Mouse (Mus musculus): ENCODE data around the gene Ppfia4. TPM values are rescaled to one million over a fixed set of nuclear protein-coding genes. Genes with fewer than 3 reads are reported as not detected.

Gene Ppfia4
- polyA plus RNA-seq, 1 experiment from 2014 or later: 2.0 TPM

DNA sequence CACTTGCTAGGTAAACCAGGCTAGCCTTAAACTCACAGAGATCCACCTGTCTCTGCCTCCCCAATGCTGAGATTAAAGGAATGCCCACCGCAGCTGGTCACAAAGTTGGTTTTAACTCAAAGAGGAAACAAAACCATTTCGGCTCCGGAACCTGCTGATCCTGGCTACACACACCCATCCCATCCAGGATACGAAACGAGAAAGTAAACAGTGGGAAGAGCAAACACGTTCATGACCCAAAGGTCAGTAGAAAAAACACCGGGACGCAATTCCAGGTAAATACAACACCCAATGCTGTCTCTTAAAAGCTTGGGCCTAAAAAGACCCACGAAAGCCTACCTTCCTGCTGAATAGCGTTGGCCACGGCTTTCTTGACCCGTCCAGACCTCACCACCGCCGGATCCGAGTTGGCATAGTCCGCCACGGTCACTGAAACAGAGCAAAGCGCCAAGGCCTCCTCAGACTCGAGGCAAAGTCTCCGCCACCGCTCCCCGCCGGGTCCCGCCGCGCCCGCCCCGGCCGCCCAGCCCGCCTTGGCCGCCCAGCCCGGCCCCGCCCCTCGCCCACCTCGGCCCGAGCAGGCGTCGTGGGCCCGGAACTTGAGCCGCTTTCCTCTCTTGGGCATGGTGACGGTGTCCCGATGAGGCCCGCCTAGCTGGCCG is 28.6 kb upstream of the Ppfia4 start:
- peaks cover 15% of the 10 kb centered on the region for H3K4me1 ChIP-seq (ENCODE audit: control insufficient read depth, low read depth, low read length)
- WGBS (ENCODE audit: insufficient replicate concordance): 0% methylated on average over 44 of the region's 44 CpGs
- H3K4me3 ChIP-seq (ENCODE audit: low read depth, low read length): peak overlapping the region; percentile 71
- H3K9ac ChIP-seq (ENCODE audit: low read depth, low read length): peak overlapping the region; percentile 83
- no peaks in the 10 kb centered on the region for H3K27me3 ChIP-seq (ENCODE audit: control insufficient read depth, insufficient read depth, low read depth, low read length)
- H3K9me3 ChIP-seq (replicated peaks; ENCODE audit: control insufficient read depth, low read length): no peaks in the 10 kb centered on the region
- peaks cover 15% of the 10 kb centered on the region for H3K36me3 ChIP-seq (ENCODE audit: control insufficient read depth, insufficient read depth)
- ATAC-seq (ENCODE audit: low read depth): peak; percentile 82
- peak overlapping the region; percentile 83 for H3K4me2 ChIP-seq (ENCODE audit: low read depth, low read length)
- peak overlapping the region; percentile 95 for H3K27ac ChIP-seq (ENCODE audit: low read length)

DNA sequence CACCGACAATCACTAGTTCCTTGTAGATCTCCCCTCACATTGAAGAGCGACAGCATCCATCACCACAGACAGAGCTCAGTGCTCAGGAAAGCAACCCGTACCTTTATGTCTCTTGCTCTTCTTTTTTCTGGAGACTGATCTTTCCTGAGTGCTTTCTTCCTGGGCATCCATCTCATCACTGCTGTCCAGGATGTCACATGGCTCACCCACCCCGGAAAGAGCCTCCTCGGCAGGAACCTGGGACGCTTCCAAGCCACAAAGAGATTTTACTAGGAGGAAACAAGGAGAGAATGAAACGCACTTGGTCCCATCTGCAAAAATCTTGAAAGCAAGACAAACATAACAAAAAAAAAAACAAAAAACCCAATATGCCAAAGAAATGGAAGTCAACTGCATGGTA is 27.9 kb upstream of the Ppfia4 start:
- H3K4me1 ChIP-seq (ENCODE audit: control insufficient read depth, low read depth, low read length): peaks cover 15% of the 10 kb centered on the region
- peak overlapping the region; percentile 83 for H3K9ac ChIP-seq (ENCODE audit: low read depth, low read length)
- ATAC-seq (ENCODE audit: low read depth): no peak
- peak overlapping the region; percentile 71 for H3K4me3 ChIP-seq (ENCODE audit: low read depth, low read length)
- no peaks in the 10 kb centered on the region for H3K27me3 ChIP-seq (ENCODE audit: control insufficient read depth, insufficient read depth, low read depth, low read length)
- H3K27ac ChIP-seq (ENCODE audit: low read length): peak overlapping the region; percentile 95
- H3K4me2 ChIP-seq (ENCODE audit: low read depth, low read length): peak overlapping the region; percentile 83
- H3K36me3 ChIP-seq (ENCODE audit: control insufficient read depth, insufficient read depth): peaks cover 22% of the 10 kb centered on the region
- H3K9me3 ChIP-seq (replicated peaks; ENCODE audit: control insufficient read depth, low read length): no peaks in the 10 kb centered on the region
- WGBS (ENCODE audit: insufficient replicate concordance): 50% methylated on average over 7 of the region's 7 CpGs

DNA sequence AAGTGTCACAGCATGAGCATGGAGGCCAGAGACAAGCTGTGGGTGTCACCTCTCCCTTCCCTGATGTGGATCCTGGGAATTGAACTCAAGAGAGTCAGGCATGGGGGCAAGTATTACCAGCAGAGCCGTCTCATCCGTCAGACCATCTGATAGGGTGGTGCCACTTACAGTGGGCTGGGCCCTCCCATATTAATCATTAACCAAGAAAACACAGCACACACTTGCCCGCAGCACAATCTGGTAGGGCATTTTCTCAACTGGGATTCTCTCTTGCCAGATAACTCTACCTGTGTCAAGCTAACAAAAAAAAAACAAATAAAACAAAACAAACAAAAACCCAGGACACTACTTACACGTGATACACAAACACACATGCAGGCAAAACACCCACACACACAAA is 24.7 kb upstream of the Ppfia4 start:
- ATAC-seq (ENCODE audit: low read depth): no peak
- Histone ChIP-seq H3K9me3 (replicated peaks; ENCODE audit: control insufficient read depth, low read length) (no peaks in the 10 kb centered on the region), H3K9ac (ENCODE audit: low read depth, low read length) (no peak overlapping the region), H3K27me3 (ENCODE audit: control insufficient read depth, insufficient read depth, low read depth, low read length) (no peaks in the 10 kb centered on the region), H3K36me3 (ENCODE audit: control insufficient read depth, insufficient read depth) (peaks cover 47% of the 10 kb centered on the region), H3K4me2 (ENCODE audit: low read depth, low read length) (no peak overlapping the region), H3K27ac (ENCODE audit: low read length) (peak overlapping the region; percentile 45; the same call in 1 of the 2 replicates), H3K4me3 (ENCODE audit: low read depth, low read length) (no peak overlapping the region), H3K4me1 (ENCODE audit: control insufficient read depth, low read depth, low read length) (peaks cover 14% of the 10 kb centered on the region)
- WGBS (ENCODE audit: insufficient replicate concordance): 62% methylated on average over 4 of the region's 4 CpGs

DNA sequence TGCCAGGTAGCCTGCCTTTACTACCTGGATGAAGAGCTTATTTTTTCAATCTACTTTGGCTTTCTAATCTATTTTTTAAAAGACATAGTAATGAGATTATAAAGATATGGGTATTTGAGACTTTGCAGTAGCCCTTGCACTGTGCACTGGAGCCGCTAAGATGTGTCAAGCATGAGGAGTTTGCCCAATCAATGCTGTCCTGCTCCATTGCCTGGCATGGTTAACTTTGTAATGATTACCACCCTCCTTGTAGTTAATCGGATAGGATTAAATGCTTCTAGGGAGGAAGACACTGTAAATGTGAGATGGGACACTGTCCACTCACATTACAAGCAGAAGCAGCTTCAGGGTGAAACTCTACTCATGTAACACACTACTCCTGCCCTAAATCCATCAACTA is 20.6 kb upstream of the Ppfia4 start:
- Histone ChIP-seq H3K27me3 (ENCODE audit: control insufficient read depth, insufficient read depth, low read depth, low read length) (no peaks in the 10 kb centered on the region), H3K4me2 (ENCODE audit: low read depth, low read length) (no peak overlapping the region), H3K9me3 (replicated peaks; ENCODE audit: control insufficient read depth, low read length) (no peaks in the 10 kb centered on the region), H3K9ac (ENCODE audit: low read depth, low read length) (no peak overlapping the region), H3K27ac (ENCODE audit: low read length) (no peak overlapping the region), H3K36me3 (ENCODE audit: control insufficient read depth, insufficient read depth) (peaks cover 68% of the 10 kb centered on the region), H3K4me3 (ENCODE audit: low read depth, low read length) (no peak overlapping the region), H3K4me1 (ENCODE audit: control insufficient read depth, low read depth, low read length) (peaks cover 4% of the 10 kb centered on the region)
- no peak for ATAC-seq (ENCODE audit: low read depth)
- 73% methylated on average over 2 of the region's 2 CpGs for WGBS (ENCODE audit: insufficient replicate concordance)

- Histone ChIP-seq H3K36me3 (ENCODE audit: control insufficient read depth, insufficient read depth) (peaks cover 45% of the 10 kb centered on the region), H3K27ac (ENCODE audit: low read length) (no peak overlapping the region), H3K4me1 (ENCODE audit: control insufficient read depth, low read depth, low read length) (peaks cover 8% of the 10 kb centered on the region), H3K4me3 (ENCODE audit: low read depth, low read length) (no peak overlapping the region), H3K4me2 (ENCODE audit: low read depth, low read length) (no peak overlapping the region), H3K27me3 (ENCODE audit: control insufficient read depth, insufficient read depth, low read depth, low read length) (peaks cover 4% of the 10 kb centered on the region; the same call in 1 of the 2 replicates), H3K9ac (ENCODE audit: low read depth, low read length) (no peak overlapping the region), H3K9me3 (replicated peaks; ENCODE audit: control insufficient read depth, low read length) (no peaks in the 10 kb centered on the region)
- no peak for ATAC-seq (ENCODE audit: low read depth)
- WGBS (ENCODE audit: insufficient replicate concordance): 85% methylated on average over 9 of the region's 9 CpGs
Observed at GRCm38 (mm10) chr1:134347791-134348190, 15.1 kb upstream of the Ppfia4 start.

DNA sequence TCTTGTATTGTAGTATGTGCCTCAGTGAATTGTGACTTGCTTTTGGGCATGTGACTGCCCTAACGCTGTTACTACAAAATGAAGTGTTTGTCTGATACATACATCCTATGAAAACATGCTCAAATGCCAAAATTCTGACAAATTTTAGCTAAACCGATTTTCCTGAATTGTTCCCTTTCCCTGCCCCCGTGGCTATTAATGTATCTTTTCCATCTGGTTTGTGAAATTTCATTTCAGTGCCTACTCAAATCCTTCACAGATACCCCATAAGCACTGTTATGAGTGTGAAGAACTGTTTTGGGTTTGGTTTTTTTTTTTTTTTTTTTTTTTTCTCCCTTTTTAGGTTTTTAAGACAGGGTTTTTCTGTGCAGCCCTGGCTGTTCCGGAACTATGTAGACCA is 12.3 kb upstream of the Ppfia4 start:
- ATAC-seq (ENCODE audit: low read depth): no peak
- H3K4me1 ChIP-seq (ENCODE audit: control insufficient read depth, low read depth, low read length): peaks cover 8% of the 10 kb centered on the region
- H3K27me3 ChIP-seq (ENCODE audit: control insufficient read depth, insufficient read depth, low read depth, low read length): peaks cover 4% of the 10 kb centered on the region; the same call in 1 of the 2 replicates
- H3K4me3 ChIP-seq (ENCODE audit: low read depth, low read length): no peak overlapping the region
- 75% methylated on average over 4 of the region's 4 CpGs for WGBS (ENCODE audit: insufficient replicate concordance)
- no peaks in the 10 kb centered on the region for H3K9me3 ChIP-seq (replicated peaks; ENCODE audit: control insufficient read depth, low read length)
- H3K9ac ChIP-seq (ENCODE audit: low read depth, low read length): no peak overlapping the region
- H3K36me3 ChIP-seq (ENCODE audit: control insufficient read depth, insufficient read depth): peaks cover 19% of the 10 kb centered on the region
- H3K27ac ChIP-seq (ENCODE audit: low read length): no peak overlapping the region
- peak overlapping the region; percentile 61 for H3K4me2 ChIP-seq (ENCODE audit: low read depth, low read length)

- WGBS (ENCODE audit: insufficient replicate concordance): 4% methylated on average over 53 of the region's 54 CpGs
- peaks cover 4% of the 10 kb centered on the region; the same call in 1 of the 2 replicates for H3K27me3 ChIP-seq (ENCODE audit: control insufficient read depth, insufficient read depth, low read depth, low read length)
- peak overlapping the region; percentile 37 for H3K4me3 ChIP-seq (ENCODE audit: low read depth, low read length)
- no peak overlapping the region for H3K27ac ChIP-seq (ENCODE audit: low read length)
- peak; percentile 93 for ATAC-seq (ENCODE audit: low read depth)
- peaks cover 8% of the 10 kb centered on the region for H3K4me1 ChIP-seq (ENCODE audit: control insufficient read depth, low read depth, low read length)
- no peaks in the 10 kb centered on the region for H3K9me3 ChIP-seq (replicated peaks; ENCODE audit: control insufficient read depth, low read length)
- peak overlapping the region; percentile 61 for H3K4me2 ChIP-seq (ENCODE audit: low read depth, low read length)
- H3K36me3 ChIP-seq (ENCODE audit: control insufficient read depth, insufficient read depth): peaks cover 11% of the 10 kb centered on the region
- H3K9ac ChIP-seq (ENCODE audit: low read depth, low read length): no peak overlapping the region
Observed at GRCm38 (mm10) chr1:134344005-134344950, 11.6 kb upstream of the Ppfia4 start.

DNA sequence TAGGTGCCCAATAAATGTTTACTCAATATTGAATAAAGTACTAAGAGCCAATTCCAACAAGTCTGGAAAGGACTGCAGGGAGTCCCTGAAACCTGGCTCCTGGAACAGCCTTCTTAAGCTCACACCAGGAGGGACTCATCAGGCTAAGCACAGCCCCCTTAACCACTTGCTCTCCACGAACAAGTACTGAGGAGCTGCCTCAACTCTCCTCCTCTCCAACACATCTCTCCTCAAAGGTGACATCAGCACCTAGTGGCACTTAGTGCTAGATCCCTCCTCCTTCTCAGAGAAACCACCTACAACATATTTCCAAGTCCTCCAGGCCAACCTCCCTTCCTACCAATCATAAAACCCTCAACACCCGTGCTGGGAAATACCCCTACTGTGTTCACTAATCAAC is 10.8 kb upstream of the Ppfia4 start:
- H3K27ac ChIP-seq (ENCODE audit: low read length): no peak overlapping the region
- H3K4me3 ChIP-seq (ENCODE audit: low read depth, low read length): no peak overlapping the region
- H3K9me3 ChIP-seq (replicated peaks; ENCODE audit: control insufficient read depth, low read length): no peaks in the 10 kb centered on the region
- WGBS (ENCODE audit: insufficient replicate concordance): 16% methylated on average over 2 of the region's 2 CpGs
- peaks cover 8% of the 10 kb centered on the region for H3K4me1 ChIP-seq (ENCODE audit: control insufficient read depth, low read depth, low read length)
- H3K27me3 ChIP-seq (ENCODE audit: control insufficient read depth, insufficient read depth, low read depth, low read length): peaks cover 4% of the 10 kb centered on the region; the same call in 1 of the 2 replicates
- no peak for ATAC-seq (ENCODE audit: low read depth)
- H3K9ac ChIP-seq (ENCODE audit: low read depth, low read length): no peak overlapping the region
- no peak overlapping the region for H3K4me2 ChIP-seq (ENCODE audit: low read depth, low read length)
- H3K36me3 ChIP-seq (ENCODE audit: control insufficient read depth, insufficient read depth): peaks cover 11% of the 10 kb centered on the region

Data from liver, embryonic 16.5 days (tissue).